9 mouse cellular contexts compared by ENCODE assay signal in genomic region chr1:161735465-161736046, GRCm38 (mm10). TPM values are rescaled to one million over a fixed set of nuclear protein-coding genes. Genes with fewer than 3 reads are reported as not detected.
DNase-seq lines count a peak whose midpoint lies in the region; ATAC-seq and TF ChIP-seq lines count a peak whose summit lies in the region.
"Had no signal": no experiment of that assay in that cellular context is flagged by ENCODE, and none has a peak within 500 bp of the region (broad histone marks: within the 10 kb centered on the region; RNA-seq: fewer than 3 reads in every experiment).

No protein-coding gene starts in this region.

- no peak for DNase-seq in layer of hippocampus, adult 2 months (ENCODE audit: low spot score in 2 of 2)
- no peak for DNase-seq in layer of hippocampus, postnatal 36 days
- DNase-seq in NIH3T3 (ENCODE audit: low read depth) (peak; percentile 61), MN1 (ENCODE audit: low spot score) (no peak)
- peak; percentile 60 for DNase-seq in hindbrain, postnatal 0 days (ENCODE audit: low spot score)
- peak; percentile 63 for DNase-seq in retina, postnatal 1 day
- no peak for DNase-seq in gastrocnemius, adult 18-20 months (ENCODE audit: low spot score)
- DNase-seq in frontal cortex, postnatal 10 days (ENCODE audit: low spot score in 2 of 2) = no peak

- H3K4me2 ChIP-seq in hindbrain, postnatal 0 days (ENCODE audit: low read depth, low read length) = no peak overlapping the region

- peak; percentile 59 for TF ChIP-seq CTCF in layer of hippocampus, adult 2 months (conservative IDR thresholded peaks at IDR 0.05)
- TF ChIP-seq CTCF in hindbrain, postnatal 0 days (IDR thresholded peaks at IDR 0.05; ENCODE audit: low read depth) = peak; percentile 67

- H3K4me1 ChIP-seq in hindbrain, postnatal 0 days (ENCODE audit: insufficient read depth, low read length) = no peaks in the 10 kb centered on the region

- no peaks in the 10 kb centered on the region for H3K36me3 ChIP-seq in hindbrain, postnatal 0 days (ENCODE audit: insufficient read depth, low read length)

- no peak overlapping the region for H3K9ac ChIP-seq in hindbrain, postnatal 0 days (replicated peaks; ENCODE audit: low read length)

- H3K27me3 ChIP-seq in hindbrain, postnatal 0 days (ENCODE audit: insufficient read depth, low read length) = no peaks in the 10 kb centered on the region

- WGBS in hindbrain, postnatal 0 days = 60% methylated on average over 11 of the region's 11 CpGs

- H3K9me3 ChIP-seq in hindbrain, postnatal 0 days (ENCODE audit: low read length) = no peaks in the 10 kb centered on the region

- H3K27ac ChIP-seq in layer of hippocampus, adult 2 months = no peak overlapping the region
- no peak overlapping the region for H3K27ac ChIP-seq in hindbrain, postnatal 0 days

- ATAC-seq in hindbrain, postnatal 0 days = peak; percentile 55

- no peak overlapping the region for H3K4me3 ChIP-seq in layer of hippocampus, adult 2 months
- no peak overlapping the region for H3K4me3 ChIP-seq in hindbrain, postnatal 0 days (ENCODE audit: low read length)

RNA-seq across cellular contexts. Expression of gene Fasl, which starts 52.7 kb away (rescaled TPM):
- under 1 TPM in 1 of 2 experiments, not detected in 1; 0.28 TPM for total RNA-seq in layer of hippocampus, adult 2 months (2021)
- total RNA-seq in layer of hippocampus, postnatal 36 days (2021) = under 1 TPM in 1 of 2 experiments, not detected in 1; 0.30 TPM
- total RNA-seq in hindbrain, postnatal 0 days (2014; rRNA removed) = 0.63 and 1.4 TPM in 2 replicates
- polyA plus RNA-seq in hindbrain, postnatal 0 days (2015; fragmentation: Nextera tagmentation; extraction: Ambion mirVana) = 0.56 TPM in 1 of 2 replicates, not detected in the other
- total RNA-seq in gastrocnemius, adult 18-20 months (2021) = not detected
- polyA plus RNA-seq: neural tube, embryonic 11.5 days had no signal

Comparison
In these comparisons a context has a peak if more than half of its experiments do, and no peak if none do; other contexts are left out.
1. DNase-seq: peak in NIH3T3 (single experiment), hindbrain, postnatal 0 days (single experiment) and retina, postnatal 1 day (single experiment); none in layer of hippocampus, adult 2 months (0 of 2), layer of hippocampus, postnatal 36 days (0 of 2), MN1 (single experiment), gastrocnemius, adult 18-20 months (single experiment) and frontal cortex, postnatal 10 days (0 of 2).